Mouse (Mus musculus): ENCODE measurements around the gene Jak1. TPM values are rescaled to one million over a fixed set of nuclear protein-coding genes. Genes with fewer than 3 reads are reported as not detected.

Jak1 gene
- total RNA-seq, 2 experiments from 2014 or later: 96.1 to 98.5 TPM

- DNase-seq: no peak
These were observed 25.5 kb downstream of the Jak1 start for GRCm38 (mm10) chr4:101239313-101240162.

- no peak for DNase-seq
These were observed 26.5 kb downstream of the Jak1 start for GRCm38 (mm10) chr4:101238589-101238988.

- peak; percentile 73 for DNase-seq
These were observed 28.3 kb downstream of the Jak1 start for GRCm38 (mm10) chr4:101236797-101237196.

GRCm38 (mm10) chr4:101235964-101236363, 29.1 kb downstream of the Jak1 start:
- DNase-seq: no peak

GRCm38 (mm10) chr4:101234753-101235152, 30.3 kb downstream of the Jak1 start:
- DNase-seq: no peak

GRCm38 (mm10) chr4:101234332-101234731, 30.8 kb downstream of the Jak1 start:
- DNase-seq: peak; percentile 80

GRCm38 (mm10) chr4:101230621-101231020, 34.5 kb downstream of the Jak1 start:
- DNase-seq: no peak

GRCm38 (mm10) chr4:101227398-101227797, 37.7 kb downstream of the Jak1 start:
- no peak for DNase-seq

- no peak for DNase-seq
These were observed 39.1 kb downstream of the Jak1 start for GRCm38 (mm10) chr4:101225984-101226383.

GRCm38 (mm10) chr4:101220946-101221345, 44.1 kb downstream of the Jak1 start:
- no peak for DNase-seq

GRCm38 (mm10) chr4:101219839-101220238, 45.2 kb downstream of the Jak1 start:
- no peak for DNase-seq

GRCm38 (mm10) chr4:101217026-101217540, 48.0 kb downstream of the Jak1 start:
- no peak for DNase-seq

GRCm38 (mm10) chr4:101216286-101216685, 48.8 kb downstream of the Jak1 start:
- no peak for DNase-seq

GRCm38 (mm10) chr4:101213477-101213876, 51.6 kb downstream of the Jak1 start:
- DNase-seq: no peak

GRCm38 (mm10) chr4:101207492-101207891, 57.6 kb downstream of the Jak1 start:
- no peak for DNase-seq

GRCm38 (mm10) chr4:101203518-101203917, 61.6 kb downstream of the Jak1 start:
- DNase-seq: no peak

GRCm38 (mm10) chr4:101202626-101203025, 62.5 kb downstream of the Jak1 start:
- DNase-seq: no peak

GRCm38 (mm10) chr4:101199433-101200081, 65.5 kb downstream of the Jak1 start:
- no peak for DNase-seq

GRCm38 (mm10) chr4:101198333-101198732, 66.7 kb downstream of the Jak1 start:
- DNase-seq: peak; percentile 80

- no peak for DNase-seq
These were observed 67.5 kb downstream of the Jak1 start for GRCm38 (mm10) chr4:101197421-101198170.

GRCm38 (mm10) chr4:101196407-101196806, 68.7 kb downstream of the Jak1 start:
- DNase-seq: no peak

- DNase-seq: no peak
These were observed 70.9 kb downstream of the Jak1 start for GRCm38 (mm10) chr4:101194170-101194569.

All from gastrocnemius, postnatal 25 days (tissue).